Mouse (Mus musculus): Measurements from ENCODE around the gene Flt3l. TPM values are rescaled to one million over a fixed set of nuclear protein-coding genes. Genes with fewer than 3 reads are reported as not detected.

Flt3l gene
- polyA plus RNA-seq, 1 experiment from 2014 or later, result 9.7 TPM

GRCm38 (mm10) chr7:45147267-45147666, 11.0 kb upstream of the Flt3l start:
- no peaks in the 10 kb centered on the region for H3K27me3 ChIP-seq (replicated peaks; ENCODE audit: control insufficient read depth, insufficient read depth, low read length)
- peaks cover 8% of the 10 kb centered on the region; the same call in 1 of the 2 replicates for H3K4me1 ChIP-seq (replicated peaks; ENCODE audit: control insufficient read depth, insufficient read depth, low read length)
- H3K4me2 ChIP-seq, result no peak overlapping the region
- DNase-seq (ENCODE audit: low spot score) (no peak), ATAC-seq (replicated peaks; ENCODE audit: low FRiP score) (no peak)
- H3K36me3 ChIP-seq (ENCODE audit: control insufficient read depth, insufficient read depth, low read length), result peaks cover 16% of the 10 kb centered on the region
- WGBS, result 92% methylated on average over 11 of the region's 11 CpGs
- H3K9me3 ChIP-seq (ENCODE audit: control insufficient read depth, low read length), result no peaks in the 10 kb centered on the region
- H3K9ac ChIP-seq (ENCODE audit: low read depth, low read length), result no peak overlapping the region
- H3K4me3 ChIP-seq (ENCODE audit: low read depth, low read length), result no peak overlapping the region
- no peak overlapping the region for H3K27ac ChIP-seq (ENCODE audit: low read depth, low read length)

DNA sequence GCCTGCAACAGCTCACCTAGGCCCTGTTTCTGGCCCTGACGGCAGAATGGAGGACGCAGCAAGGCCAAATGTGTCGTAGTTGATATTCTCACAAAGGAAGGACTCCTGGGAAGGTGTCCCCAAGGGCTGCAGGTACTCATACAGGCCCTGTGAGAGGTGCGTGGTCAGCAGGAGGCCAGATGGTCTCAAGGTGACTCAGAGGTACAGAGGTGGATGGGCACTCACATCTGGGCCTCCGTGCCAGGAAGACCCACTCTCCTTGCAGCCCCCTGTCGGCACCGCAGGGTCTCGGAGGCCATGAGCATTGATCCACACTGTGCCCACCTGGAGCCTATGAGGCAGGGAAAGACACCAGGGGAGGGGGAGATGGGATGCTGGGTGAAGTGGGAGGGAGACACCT, 9.2 kb upstream of the Flt3l start:
- 92% methylated on average over 8 of the region's 8 CpGs for WGBS
- H3K36me3 ChIP-seq (ENCODE audit: control insufficient read depth, insufficient read depth, low read length), result peaks cover 18% of the 10 kb centered on the region
- no peaks in the 10 kb centered on the region for H3K27me3 ChIP-seq (replicated peaks; ENCODE audit: control insufficient read depth, insufficient read depth, low read length)
- no peak for DNase-seq (ENCODE audit: low spot score)
- no peak overlapping the region for H3K27ac ChIP-seq (ENCODE audit: low read depth, low read length)
- ATAC-seq (replicated peaks; ENCODE audit: low FRiP score), result no peak
- no peak overlapping the region for H3K4me2 ChIP-seq
- no peaks in the 10 kb centered on the region for H3K9me3 ChIP-seq (ENCODE audit: control insufficient read depth, low read length)
- H3K4me1 ChIP-seq (replicated peaks; ENCODE audit: control insufficient read depth, insufficient read depth, low read length), result peaks cover 8% of the 10 kb centered on the region; the same call in 1 of the 2 replicates
- no peak overlapping the region for H3K9ac ChIP-seq (ENCODE audit: low read depth, low read length)
- H3K4me3 ChIP-seq (ENCODE audit: low read depth, low read length), result no peak overlapping the region

GRCm38 (mm10) chr7:45144368-45145174, 8.3 kb upstream of the Flt3l start:
- DNase-seq (ENCODE audit: low spot score) (no peak), ATAC-seq (replicated peaks; ENCODE audit: low FRiP score) (no peak)
- Histone ChIP-seq H3K27ac (ENCODE audit: low read depth, low read length) (no peak overlapping the region), H3K9me3 (ENCODE audit: control insufficient read depth, low read length) (no peaks in the 10 kb centered on the region), H3K27me3 (replicated peaks; ENCODE audit: control insufficient read depth, insufficient read depth, low read length) (no peaks in the 10 kb centered on the region), H3K4me2 (no peak overlapping the region), H3K36me3 (ENCODE audit: control insufficient read depth, insufficient read depth, low read length) (peaks cover 18% of the 10 kb centered on the region), H3K4me3 (ENCODE audit: low read depth, low read length) (no peak overlapping the region), H3K9ac (ENCODE audit: low read depth, low read length) (no peak overlapping the region), H3K4me1 (replicated peaks; ENCODE audit: control insufficient read depth, insufficient read depth, low read length) (peaks cover 8% of the 10 kb centered on the region; the same call in 1 of the 2 replicates)
- 88% methylated on average over 13 of the region's 13 CpGs for WGBS

GRCm38 (mm10) chr7:45141914-45142313, 5.7 kb upstream of the Flt3l start:
- Histone ChIP-seq H3K27ac (ENCODE audit: low read depth, low read length) (no peak overlapping the region), H3K36me3 (ENCODE audit: control insufficient read depth, insufficient read depth, low read length) (peaks cover 15% of the 10 kb centered on the region), H3K4me3 (ENCODE audit: low read depth, low read length) (no peak overlapping the region), H3K27me3 (replicated peaks; ENCODE audit: control insufficient read depth, insufficient read depth, low read length) (no peaks in the 10 kb centered on the region), H3K4me2 (no peak overlapping the region), H3K9me3 (ENCODE audit: control insufficient read depth, low read length) (no peaks in the 10 kb centered on the region), H3K9ac (ENCODE audit: low read depth, low read length) (no peak overlapping the region), H3K4me1 (replicated peaks; ENCODE audit: control insufficient read depth, insufficient read depth, low read length) (peaks cover 19% of the 10 kb centered on the region)
- ATAC-seq (replicated peaks; ENCODE audit: low FRiP score), result no peak
- DNase-seq (ENCODE audit: low spot score), result no peak
- 74% methylated on average over 5 of the region's 5 CpGs for WGBS

DNA sequence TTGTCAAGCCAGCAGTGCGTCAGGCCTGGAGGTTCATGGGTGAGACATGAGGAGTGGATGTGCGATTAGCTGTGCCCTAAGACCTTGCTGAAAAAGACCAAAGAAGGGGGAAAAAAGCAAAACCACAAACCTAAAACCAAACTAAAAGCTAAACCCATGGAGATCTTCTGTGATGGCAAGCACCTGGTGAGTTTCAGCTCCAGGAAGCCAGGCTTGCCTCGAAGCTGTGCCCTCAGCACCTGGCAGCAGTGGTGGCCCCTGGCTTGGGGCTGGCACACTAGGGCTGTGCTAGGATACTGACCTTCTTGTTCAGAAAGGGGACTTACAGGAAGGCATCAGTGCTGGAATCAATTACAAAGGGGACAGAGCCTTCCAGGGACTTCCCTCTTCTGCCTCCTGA, 5.1 kb upstream of the Flt3l start:
- Histone ChIP-seq H3K27ac (ENCODE audit: low read depth, low read length) (no peak overlapping the region), H3K9ac (ENCODE audit: low read depth, low read length) (no peak overlapping the region), H3K9me3 (ENCODE audit: control insufficient read depth, low read length) (no peaks in the 10 kb centered on the region), H3K4me3 (ENCODE audit: low read depth, low read length) (no peak overlapping the region), H3K27me3 (replicated peaks; ENCODE audit: control insufficient read depth, insufficient read depth, low read length) (no peaks in the 10 kb centered on the region), H3K4me1 (replicated peaks; ENCODE audit: control insufficient read depth, insufficient read depth, low read length) (peaks cover 23% of the 10 kb centered on the region), H3K4me2 (no peak overlapping the region), H3K36me3 (ENCODE audit: control insufficient read depth, insufficient read depth, low read length) (peaks cover 15% of the 10 kb centered on the region)
- 85% methylated on average over 3 of the region's 3 CpGs for WGBS
- DNase-seq (ENCODE audit: low spot score), result no peak
- ATAC-seq (replicated peaks; ENCODE audit: low FRiP score), result no peak

DNA sequence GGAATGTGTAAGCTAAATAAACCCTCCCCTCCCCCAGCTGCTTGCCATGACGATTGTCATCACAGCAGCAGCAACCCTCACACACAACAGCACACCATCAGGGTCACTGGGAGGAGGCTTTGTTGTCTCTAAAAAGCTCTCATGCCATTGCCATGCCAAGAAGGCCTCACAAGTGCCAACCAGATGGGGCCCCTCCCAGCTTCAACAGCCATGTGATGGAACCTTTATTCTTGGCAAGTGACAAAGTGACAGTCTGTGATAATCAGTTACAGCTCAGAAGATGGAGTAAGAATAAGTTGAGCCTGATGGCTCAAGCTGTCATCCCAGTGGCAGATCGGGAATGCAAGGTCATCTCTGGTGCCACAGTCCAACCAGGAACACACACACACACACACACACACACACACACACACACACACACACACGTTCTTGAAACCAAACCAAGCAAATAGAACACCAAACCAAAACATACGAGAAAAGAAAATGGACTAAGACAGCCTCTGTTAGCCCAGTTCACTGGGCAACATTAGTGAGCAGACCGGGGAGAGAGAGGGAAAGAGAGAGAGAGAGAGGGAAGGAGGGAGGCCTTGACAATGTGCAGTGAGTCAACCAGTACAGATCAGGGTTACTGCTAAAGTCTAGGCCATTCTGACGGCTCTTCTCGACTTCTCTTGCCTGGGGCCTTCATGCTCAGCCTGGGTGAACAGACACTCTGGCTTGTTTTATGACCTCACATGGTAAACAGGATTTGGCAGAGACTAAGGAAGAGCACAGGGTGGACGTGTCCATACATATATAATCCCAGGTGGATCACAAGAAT, 3.9 kb upstream of the Flt3l start:
- peaks cover 28% of the 10 kb centered on the region for H3K4me1 ChIP-seq (replicated peaks; ENCODE audit: control insufficient read depth, insufficient read depth, low read length)
- H3K27ac ChIP-seq (ENCODE audit: low read depth, low read length), result no peak overlapping the region
- WGBS, result 79% methylated on average over 8 of the region's 8 CpGs
- no peak for ATAC-seq (replicated peaks; ENCODE audit: low FRiP score)
- no peak for DNase-seq (ENCODE audit: low spot score)
- H3K36me3 ChIP-seq (ENCODE audit: control insufficient read depth, insufficient read depth, low read length), result peaks cover 13% of the 10 kb centered on the region
- no peaks in the 10 kb centered on the region for H3K9me3 ChIP-seq (ENCODE audit: control insufficient read depth, low read length)
- H3K9ac ChIP-seq (ENCODE audit: low read depth, low read length), result no peak overlapping the region
- H3K27me3 ChIP-seq (replicated peaks; ENCODE audit: control insufficient read depth, insufficient read depth, low read length), result no peaks in the 10 kb centered on the region
- no peak overlapping the region for H3K4me2 ChIP-seq
- no peak overlapping the region for H3K4me3 ChIP-seq (ENCODE audit: low read depth, low read length)

DNA sequence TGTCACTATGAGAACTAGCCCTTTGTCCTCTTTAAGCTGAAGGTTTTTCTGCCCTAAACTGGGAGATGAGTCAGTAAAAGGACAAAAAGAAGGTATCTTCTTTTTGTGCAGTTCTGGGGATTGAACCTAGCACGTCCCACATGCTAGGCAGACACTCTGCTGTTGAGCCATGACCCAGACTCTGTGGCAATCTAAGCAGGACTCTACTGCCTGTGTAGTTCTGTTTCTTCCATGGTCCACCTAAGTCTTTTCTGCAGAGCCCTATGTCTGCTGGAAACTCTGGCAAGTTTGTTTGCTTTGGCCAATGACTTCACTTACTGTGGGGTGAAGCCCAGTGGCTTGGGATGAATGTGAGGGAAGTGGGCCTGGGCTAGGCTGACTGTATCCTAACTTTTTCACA, 2.2 kb upstream of the Flt3l start:
- DNase-seq (ENCODE audit: low spot score) (no peak), ATAC-seq (replicated peaks; ENCODE audit: low FRiP score) (no peak)
- Histone ChIP-seq H3K4me1 (replicated peaks; ENCODE audit: control insufficient read depth, insufficient read depth, low read length) (peaks cover 40% of the 10 kb centered on the region), H3K4me2 (peak overlapping the region; percentile 86), H3K27me3 (replicated peaks; ENCODE audit: control insufficient read depth, insufficient read depth, low read length) (no peaks in the 10 kb centered on the region), H3K9ac (ENCODE audit: low read depth, low read length) (peak overlapping the region; percentile 17; the same call in 1 of the 2 replicates), H3K27ac (ENCODE audit: low read depth, low read length) (peak overlapping the region; percentile 80), H3K36me3 (ENCODE audit: control insufficient read depth, insufficient read depth, low read length) (peaks cover 6% of the 10 kb centered on the region), H3K4me3 (ENCODE audit: low read depth, low read length) (no peak overlapping the region), H3K9me3 (ENCODE audit: control insufficient read depth, low read length) (no peaks in the 10 kb centered on the region)
- WGBS, result 68% methylated on average over 1 of the region's 1 CpGs

DNA sequence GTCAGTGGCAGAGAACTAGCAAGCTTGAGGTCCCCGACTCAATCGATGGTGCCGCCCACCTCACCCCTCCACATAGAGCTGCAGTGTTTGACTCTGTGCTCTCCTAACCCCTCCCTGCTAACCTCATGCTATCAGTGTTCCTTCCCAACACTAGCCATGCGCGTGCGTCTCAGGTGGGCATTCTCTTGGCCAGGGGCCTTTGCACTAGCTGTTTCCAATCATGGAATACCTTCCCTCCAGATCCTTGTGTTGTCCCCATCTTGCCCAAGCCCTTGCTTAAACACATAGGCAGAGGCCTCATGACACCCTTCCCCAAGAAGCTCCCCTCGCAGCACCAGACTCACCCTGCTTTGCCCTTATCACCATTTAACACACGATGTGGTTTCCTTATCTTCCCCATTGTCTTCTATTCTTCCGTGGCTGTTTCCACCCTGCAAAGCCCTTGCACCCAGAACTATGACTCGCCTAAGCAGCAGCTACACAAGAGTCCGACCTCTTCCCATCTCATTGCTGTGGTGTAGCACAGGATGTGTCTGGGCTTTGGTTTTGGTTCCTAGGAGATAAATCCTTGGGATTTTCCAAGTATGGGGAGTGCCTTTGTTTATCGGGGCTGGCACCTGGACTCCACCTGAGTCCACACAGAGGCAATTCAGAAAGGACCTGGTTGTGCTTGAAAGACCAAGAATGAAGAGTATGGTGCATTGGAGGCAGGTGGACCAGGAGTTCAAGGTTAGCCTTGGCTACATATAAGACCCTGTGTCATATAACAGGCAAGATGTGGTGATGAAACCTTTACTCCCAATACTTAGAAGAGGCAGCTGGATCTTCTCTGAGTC, 1.2 kb upstream of the Flt3l start:
- 33% methylated on average over 12 of the region's 12 CpGs for WGBS
- H3K36me3 ChIP-seq (ENCODE audit: control insufficient read depth, insufficient read depth, low read length), result peaks cover 4% of the 10 kb centered on the region; the same call in 1 of the 2 replicates
- peak overlapping the region; percentile 86 for H3K4me2 ChIP-seq
- peak overlapping the region; percentile 89 for H3K27ac ChIP-seq (ENCODE audit: low read depth, low read length)
- H3K4me3 ChIP-seq (ENCODE audit: low read depth, low read length), result peak overlapping the region; percentile 69
- peak; percentile 79 for ATAC-seq (replicated peaks; ENCODE audit: low FRiP score)
- peaks cover 40% of the 10 kb centered on the region for H3K4me1 ChIP-seq (replicated peaks; ENCODE audit: control insufficient read depth, insufficient read depth, low read length)
- H3K9me3 ChIP-seq (ENCODE audit: control insufficient read depth, low read length), result no peaks in the 10 kb centered on the region
- no peaks in the 10 kb centered on the region for H3K27me3 ChIP-seq (replicated peaks; ENCODE audit: control insufficient read depth, insufficient read depth, low read length)
- peak overlapping the region; percentile 17 for H3K9ac ChIP-seq (ENCODE audit: low read depth, low read length)
- DNase-seq (ENCODE audit: low spot score), result peak; percentile 69
